Mouse (Mus musculus) MEL (cell line): ENCODE measurements around the gene Prelid3b. TPM values are rescaled to one million over a fixed set of nuclear protein-coding genes. Genes with fewer than 3 reads are reported as not detected.

Experiments
- DNase-seq: peaks from one replicate; pipeline ENCODE4 v3.0.0; 2011; ENCODE audit warnings: low read depth, low spot score
- H3K27ac ChIP-seq: 2 replicates; pipeline ENCODE4 v1.5.1; 2012; ENCODE audit warnings: low read depth, mild to moderate bottlenecking, control low read depth, low read length, moderate library complexity; ENCODE audit not compliant: control insufficient read depth
- H3K27me3 ChIP-seq, 2 experiments: fragments of 150-350 bp in 1 of 2; sonication (generic) in 1 of 2; 2 replicates each; pipeline ENCODE4 v1.6.1; 2012; ENCODE audit warnings: low read length in 2 of 2, mild to moderate bottlenecking in 2 of 2, improper control_type of control experiment in 1 of 2, moderate library complexity in 1 of 2; ENCODE audit not compliant: insufficient read depth in 2 of 2, control insufficient read depth in 1 of 2
- H3K36me3 ChIP-seq, 2 experiments: 2 replicates each; pipeline ENCODE4 v1.6.1; 2012 to 2014; ENCODE audit warnings: low read length in 2 of 2, improper control_type of control experiment in 1 of 2, inconsistent platforms in 1 of 2, mild to moderate bottlenecking in 1 of 2; ENCODE audit not compliant: insufficient read depth in 2 of 2, control insufficient read depth in 1 of 2
- H3K4me1 ChIP-seq, 2 experiments: fragments of 150-350 bp in 1 of 2; sonication (generic) in 1 of 2; 2 replicates each; pipeline ENCODE4 v1.6.1; 2012; ENCODE audit warnings: low read length in 2 of 2, improper control_type of control experiment in 1 of 2, mild to moderate bottlenecking in 1 of 2; ENCODE audit not compliant: insufficient read depth in 2 of 2, control insufficient read depth in 1 of 2
- H3K4me3 ChIP-seq, 2 experiments: fragments of 150-350 bp in 1 of 2; sonication (generic) in 1 of 2; 2 replicates each; pipeline ENCODE4 v1.5.1; 2012; ENCODE audit warnings: low read depth in 2 of 2, low read length in 2 of 2, mild to moderate bottlenecking in 2 of 2, moderate library complexity in 2 of 2, control low read depth in 1 of 2, improper control_type of control experiment in 1 of 2; ENCODE audit not compliant: control insufficient read depth in 1 of 2, insufficient read depth in 1 of 2
- H3K79me2 ChIP-seq: 2 replicates; pipeline ENCODE4 v1.6.1; 2012; ENCODE audit warnings: mild to moderate bottlenecking, low read length, moderate library complexity; ENCODE audit not compliant: control insufficient read depth, poor library complexity, insufficient read depth
- H3K9ac ChIP-seq: 2 replicates; pipeline ENCODE4 v1.6.1; 2012; ENCODE audit warnings: low read depth, mild to moderate bottlenecking, control low read depth, low read length, moderate library complexity; ENCODE audit not compliant: control insufficient read depth, poor library complexity, severe bottlenecking
- H3K9me3 ChIP-seq: fragments of 150-350 bp; sonication (generic); replicated peaks from 2 replicates; pipeline ENCODE4 v1.6.1; 2012; ENCODE audit warnings: mild to moderate bottlenecking, low read length, improper control_type of control experiment, moderate library complexity; ENCODE audit not compliant: insufficient read depth
- BHLHE40 ChIP-seq: IDR thresholded peaks from 2 replicates; pipeline ENCODE4 v1.6.1; 2012; ENCODE audit warnings: low read depth, mild to moderate bottlenecking, inconsistent platforms, low read length, improper control_type of control experiment, borderline replicate concordance
- CHD2 ChIP-seq: IDR thresholded peaks from 2 replicates; pipeline ENCODE4 v1.6.1; 2011; ENCODE audit warnings: low read length, improper control_type of control experiment
- E2F4 ChIP-seq: IDR thresholded peaks from 2 replicates; pipeline ENCODE4 v1.6.1; 2011; ENCODE audit warnings: low read depth, low read length, improper control_type of control experiment, borderline replicate concordance
- ELF1 ChIP-seq: IDR thresholded peaks from 2 replicates; pipeline ENCODE4 v1.6.1; 2014; ENCODE audit warnings: low read depth, mild to moderate bottlenecking, inconsistent platforms, low read length, improper control_type of control experiment, moderate library complexity
- ETS1 ChIP-seq: IDR thresholded peaks from 2 replicates; pipeline ENCODE4 v1.6.1; 2012; ENCODE audit warnings: low read depth, mild to moderate bottlenecking, inconsistent platforms, low read length, improper control_type of control experiment, moderate library complexity
- GABPA ChIP-seq: IDR thresholded peaks from 2 replicates; pipeline ENCODE4 v1.6.1; 2012; ENCODE audit warnings: low read depth, mild to moderate bottlenecking, inconsistent platforms, low read length, improper control_type of control experiment, moderate library complexity
- JUND ChIP-seq: IDR thresholded peaks from 2 replicates; pipeline ENCODE4 v1.6.1; 2011; ENCODE audit warnings: low read depth, mild to moderate bottlenecking, improper control_type of control experiment, low read length
- KAT2A ChIP-seq: conservative IDR thresholded peaks from 2 replicates; pipeline ENCODE4 v1.6.1; 2012; ENCODE audit warnings: low read depth, low read length, improper control_type of control experiment, inconsistent platforms
- MAFK ChIP-seq: IDR thresholded peaks from 2 replicates; pipeline ENCODE4 v1.6.1; 2011; ENCODE audit warnings: low read depth, mild to moderate bottlenecking, low read length, improper control_type of control experiment, borderline replicate concordance
- MAX ChIP-seq: IDR thresholded peaks from 2 replicates; pipeline ENCODE4 v1.6.1; 2011; ENCODE audit warnings: low read length, improper control_type of control experiment
- MAZ ChIP-seq: IDR thresholded peaks from 2 replicates; pipeline ENCODE4 v1.6.1; 2012; ENCODE audit warnings: low read depth, mild to moderate bottlenecking, inconsistent platforms, low read length, improper control_type of control experiment
- MEF2A ChIP-seq: IDR thresholded peaks from 2 replicates; pipeline ENCODE4 v1.6.1; 2014; ENCODE audit warnings: low read depth, mild to moderate bottlenecking, inconsistent platforms, low read length, improper control_type of control experiment; ENCODE audit not compliant: poor library complexity, insufficient replicate concordance, severe bottlenecking; ENCODE audit errors: extremely low read depth
- MYB ChIP-seq: IDR thresholded peaks from 2 replicates; pipeline ENCODE4 v1.6.1; 2011; ENCODE audit warnings: mild to moderate bottlenecking, low read depth, low read length, improper control_type of control experiment
- MYC ChIP-seq: IDR thresholded peaks from 2 replicates; pipeline ENCODE4 v1.6.1; 2011; ENCODE audit warnings: low read depth, mild to moderate bottlenecking, low read length, improper control_type of control experiment, moderate library complexity
- NELFE ChIP-seq: IDR thresholded peaks from 2 replicates; pipeline ENCODE4 v1.6.1; 2011; ENCODE audit warnings: low read depth, low read length, improper control_type of control experiment
- NRF1 ChIP-seq: IDR thresholded peaks from 2 replicates; pipeline ENCODE4 v1.6.1; 2014; ENCODE audit warnings: low read depth, mild to moderate bottlenecking, inconsistent platforms, low read length, improper control_type of control experiment, moderate library complexity; ENCODE audit not compliant: poor library complexity, insufficient read depth, severe bottlenecking
- POLR2AphosphoS2 ChIP-seq: IDR thresholded peaks from 2 replicates; pipeline ENCODE4 v1.6.1; 2011; ENCODE audit warnings: low read length, improper control_type of control experiment
- SMC3 ChIP-seq: IDR thresholded peaks from 2 replicates; pipeline ENCODE4 v1.6.1; 2011; ENCODE audit warnings: low read depth, low read length, improper control_type of control experiment
- TBP ChIP-seq: IDR thresholded peaks from 2 replicates; pipeline ENCODE4 v1.8.0; 2011; ENCODE audit warnings: low read depth, low read length, improper control_type of control experiment
- TCF12 ChIP-seq: IDR thresholded peaks from 2 replicates; pipeline ENCODE4 v1.6.1; 2014; ENCODE audit warnings: low read depth, mild to moderate bottlenecking, inconsistent platforms, low read length, improper control_type of control experiment, moderate library complexity
- UBTF ChIP-seq: IDR thresholded peaks from 2 replicates; pipeline ENCODE4 v1.6.1; 2012; ENCODE audit warnings: low read depth, mild to moderate bottlenecking, inconsistent platforms, low read length, improper control_type of control experiment, moderate library complexity, borderline replicate concordance; ENCODE audit not compliant: insufficient read depth
- ZKSCAN1 ChIP-seq: IDR thresholded peaks from 2 replicates; pipeline ENCODE4 v1.6.1; 2012; ENCODE audit warnings: low read depth, mild to moderate bottlenecking, inconsistent platforms, low read length, improper control_type of control experiment, moderate library complexity
- polyA plus RNA-seq, 2 experiments: library from polyadenylated mRNA; stranded (reverse) in 1 of 2; unstranded in 1 of 2; fragments of >175 nt in 1 of 2; fragments of >200 nt in 1 of 2; gene quantifications; 2 replicates each; pipeline versions ENCODE4 v1.2.1 to v1.2.4; 2012; ENCODE audit warnings: low replicate concordance in 2 of 2, low read depth in 1 of 2; ENCODE audit not compliant: insufficient read length in 2 of 2, insufficient read depth in 1 of 2, missing spikeins in 1 of 2
- total RNA-seq: library from RNA; depleted of rRNA; stranded (reverse); fragments of 300-350 nt; gene quantifications from 2 replicates; pipeline ENCODE4 v1.2.3, GENCODE M21; 2012

Gene Prelid3b
- total and polyA plus RNA-seq, 3 experiments: 142 to 210 (median 189) TPM

GRCm38 (mm10) chr2:174436076-174436701 lies 36.7 kb downstream of the Prelid3b start:
- Histone ChIP-seq H3K4me1 (peaks cover 5 to 32% of the 10 kb centered on the region in 2 experiments; a peak in 3 of 4 replicates), H3K27ac (no peak overlapping the region), H3K9ac (no peak overlapping the region), H3K36me3 (peaks cover 0 to 16% of the 10 kb centered on the region in 2 experiments; a peak in 2 of 4 replicates), H3K4me3 (no peak overlapping the region), H3K9me3 (no peaks in the 10 kb centered on the region), H3K27me3 (no peaks in the 10 kb centered on the region), H3K79me2 (peaks cover 4% of the 10 kb centered on the region; the same call in 1 of the 2 replicates)
- TF ChIP-seq E2F4 (no peak), ELF1 (peak; percentile 18; the same call in 1 of the 2 replicates), TBP (peak; percentile 83)
- peak; percentile 90 for DNase-seq

GRCm38 (mm10) chr2:174434943-174435342 lies 37.9 kb downstream of the Prelid3b start:
- TF ChIP-seq ZKSCAN1 (no peak), NELFE (no peak)
- H3K9me3 ChIP-seq: no peaks in the 10 kb centered on the region
- H3K36me3 ChIP-seq: peaks cover 0 to 16% of the 10 kb centered on the region in 2 experiments; a peak in 2 of 4 replicates
- no peaks in the 10 kb centered on the region for H3K27me3 ChIP-seq
- H3K27ac ChIP-seq: no peak overlapping the region
- H3K79me2 ChIP-seq: peaks cover 4% of the 10 kb centered on the region; the same call in 1 of the 2 replicates
- peaks cover 5 to 32% of the 10 kb centered on the region in 2 experiments; a peak in 3 of 4 replicates for H3K4me1 ChIP-seq
- no peak overlapping the region for H3K4me3 ChIP-seq
- no peak for DNase-seq
- no peak overlapping the region for H3K9ac ChIP-seq

- TF ChIP-seq GABPA (no peak), UBTF (no peak), ETS1 (no peak), JUND (no peak), BHLHE40 (no peak), KAT2A (no peak), TCF12 (no peak), MAFK (no peak), MEF2A (no peak), MYC (no peak), MYB (no peak), CHD2 (no peak), MAZ (no peak), MAX (no peak), ZKSCAN1 (no peak), POLR2AphosphoS2 (no peak), SMC3 (no peak), TBP (no peak), NRF1 (no peak)
- H3K79me2 ChIP-seq: 0 out of 2 replicates have a peak, but pooled peaks cover 2% of the 10 kb centered on the region
- no peak overlapping the region for H3K9ac ChIP-seq
- no peak overlapping the region for H3K27ac ChIP-seq
- 0 out of 4 replicates have a peak, but pooled peaks cover 0 to under 1% of the 10 kb centered on the region in 2 experiments for H3K4me1 ChIP-seq
- H3K27me3 ChIP-seq: no peaks in the 10 kb centered on the region
- no peak for DNase-seq
- H3K9me3 ChIP-seq: no peaks in the 10 kb centered on the region
- no peak overlapping the region for H3K4me3 ChIP-seq
- no peaks in the 10 kb centered on the region; a peak in 2 of 4 replicates for H3K36me3 ChIP-seq
Measured at GRCm38 (mm10) chr2:174428996-174429591, 43.8 kb downstream of the Prelid3b start.
